Mouse (Mus musculus) midbrain, embryonic 14.5 days (tissue): Measurements from ENCODE around the gene Naglu. TPM values are rescaled to one million over a fixed set of nuclear protein-coding genes. Genes with fewer than 3 reads are reported as not detected.

Experiments
- ATAC-seq: fragments of 200-750 bp; cut with Nextera tagmentation; 2 replicates; pipeline ENCODE4 v1.8.0; 2017; ENCODE audit warnings: moderate number of reproducible peaks, moderate library complexity; ENCODE audit not compliant: low FRiP score, low TSS enrichment
- DNase-seq: peaks from one replicate; pipeline ENCODE4 v3.0.0-alpha.2; 2015
- H3K27ac ChIP-seq: fragments of 300-500 bp; sonication (generic); replicated peaks from 2 replicates; pipeline ENCODE4 v1.5.1; 2014; ENCODE audit warnings: mild to moderate bottlenecking, low read depth, low read length, moderate library complexity
- H3K27me3 ChIP-seq: fragments of 300-500 bp; sonication (generic); 2 replicates; pipeline ENCODE4 v1.6.1; 2014; ENCODE audit warnings: low read length, control low read depth, mixed read lengths; ENCODE audit not compliant: control insufficient read depth, insufficient read depth
- H3K36me3 ChIP-seq: fragments of 300-500 bp; sonication (generic); 2 replicates; pipeline ENCODE4 v1.6.1; 2014; ENCODE audit warnings: low read length, control low read depth; ENCODE audit not compliant: control insufficient read depth, insufficient read depth
- H3K4me1 ChIP-seq: fragments of 300-500 bp; sonication (generic); 2 replicates; pipeline ENCODE4 v1.6.1; 2014; ENCODE audit warnings: mild to moderate bottlenecking, antibody characterized with exemption, low read length, control low read depth; ENCODE audit not compliant: control insufficient read depth, insufficient read depth
- H3K4me2 ChIP-seq: fragments of 300-500 bp; sonication (generic); 2 replicates; pipeline ENCODE4 v1.6.1; 2014; ENCODE audit warnings: mild to moderate bottlenecking, low read length, moderate library complexity
- H3K4me3 ChIP-seq: fragments of 300-500 bp; sonication (generic); replicated peaks from 2 replicates; pipeline ENCODE4 v1.5.1; 2014; ENCODE audit warnings: low read depth, low read length
- H3K9ac ChIP-seq: fragments of 300-500 bp; sonication (generic); replicated peaks from 2 replicates; pipeline ENCODE4 v1.6.1; 2014; ENCODE audit warnings: mild to moderate bottlenecking, low read length, moderate library complexity
- H3K9me3 ChIP-seq: fragments of 300-500 bp; sonication (generic); 2 replicates; pipeline ENCODE4 v1.6.1; 2016; ENCODE audit warnings: low read length, control low read depth, mixed read lengths; ENCODE audit not compliant: control insufficient read depth
- WGBS: fragments of 180-500 bp; shearing (Covaris S2); extraction: QIAGEN DNeasy Blood & Tissue Kit; methylation state at CpG from one replicate; pipeline ENCODE4 v1.1.7; 2014; 5-methylcytosine and 5-hydroxymethylcytosine counted together
- polyA plus RNA-seq: library from polyadenylated mRNA; unstranded; fragments of >200 nt; fragmentation: Nextera tagmentation; extraction: Ambion mirVana; gene quantifications from 2 replicates; pipeline ENCODE4 v1.2.1, GENCODE M21; 2014

The Naglu gene
- polyA plus RNA-seq, 1 experiment from 2014 or later, result 9.5 TPM

DNA sequence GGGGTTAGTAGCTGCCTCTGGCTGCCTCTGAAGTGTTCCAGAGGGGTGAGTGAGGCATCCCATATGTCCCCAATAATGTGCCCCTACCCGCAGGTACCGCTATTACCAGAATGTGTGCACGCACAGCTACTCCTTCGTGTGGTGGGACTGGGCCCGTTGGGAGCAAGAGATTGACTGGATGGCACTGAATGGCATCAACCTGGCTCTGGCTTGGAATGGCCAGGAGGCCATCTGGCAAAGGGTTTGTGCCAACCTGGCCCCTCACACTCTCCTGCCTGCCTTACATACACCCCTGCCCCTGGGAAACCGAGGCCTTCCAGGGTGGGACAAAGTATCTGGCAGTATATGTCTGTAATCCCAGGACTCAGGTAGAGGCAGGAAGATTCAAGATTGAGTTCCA, 1.2 kb downstream of the Naglu start:
- Histone ChIP-seq H3K9ac (no peak overlapping the region), H3K27me3 (no peaks in the 10 kb centered on the region), H3K27ac (no peak overlapping the region), H3K4me3 (peak overlapping the region; percentile 79; the same call in 1 of the 2 replicates), H3K4me1 (peaks cover 6% of the 10 kb centered on the region; the same call in 1 of the 2 replicates), H3K4me2 (peak overlapping the region; percentile 95), H3K9me3 (no peaks in the 10 kb centered on the region), H3K36me3 (no peaks in the 10 kb centered on the region)
- DNase-seq (no peak), ATAC-seq (no peak)
- WGBS, result 75% methylated on average over 6 of the region's 6 CpGs

DNA sequence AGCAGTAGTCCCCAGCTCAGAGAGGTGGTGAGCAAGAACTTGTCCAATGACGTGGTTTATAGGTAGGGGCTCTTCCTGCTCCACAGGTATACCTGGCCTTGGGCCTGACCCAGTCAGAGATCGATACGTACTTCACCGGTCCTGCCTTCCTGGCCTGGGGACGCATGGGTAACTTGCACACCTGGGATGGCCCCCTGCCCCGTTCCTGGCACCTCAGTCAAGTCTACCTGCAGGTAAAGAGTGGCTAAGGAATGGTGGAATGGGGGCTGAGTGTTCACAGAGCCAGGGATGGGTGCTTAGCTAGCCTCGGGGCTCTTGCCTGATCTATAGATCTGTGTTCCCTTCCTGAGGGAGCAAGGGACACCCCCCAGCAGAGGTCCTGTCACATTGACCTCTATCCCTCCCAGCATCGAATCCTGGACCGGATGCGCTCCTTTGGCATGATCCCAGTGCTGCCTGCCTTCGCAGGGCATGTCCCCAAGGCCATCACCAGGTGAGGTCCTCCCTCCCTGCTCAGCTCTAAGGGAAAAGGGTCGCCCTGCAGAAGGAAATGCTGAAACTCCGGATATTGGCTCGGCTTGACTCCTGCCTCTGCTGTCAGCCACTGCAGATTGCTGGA, 2.1 kb downstream of the Naglu start:
- Histone ChIP-seq H3K9ac (no peak overlapping the region), H3K4me3 (no peak overlapping the region), H3K36me3 (no peaks in the 10 kb centered on the region), H3K4me2 (no peak overlapping the region), H3K27me3 (no peaks in the 10 kb centered on the region), H3K4me1 (peaks cover 6% of the 10 kb centered on the region; the same call in 1 of the 2 replicates), H3K9me3 (no peaks in the 10 kb centered on the region), H3K27ac (no peak overlapping the region)
- DNase-seq (no peak), ATAC-seq (no peak)
- WGBS, result 67% methylated on average over 14 of the region's 14 CpGs

DNA sequence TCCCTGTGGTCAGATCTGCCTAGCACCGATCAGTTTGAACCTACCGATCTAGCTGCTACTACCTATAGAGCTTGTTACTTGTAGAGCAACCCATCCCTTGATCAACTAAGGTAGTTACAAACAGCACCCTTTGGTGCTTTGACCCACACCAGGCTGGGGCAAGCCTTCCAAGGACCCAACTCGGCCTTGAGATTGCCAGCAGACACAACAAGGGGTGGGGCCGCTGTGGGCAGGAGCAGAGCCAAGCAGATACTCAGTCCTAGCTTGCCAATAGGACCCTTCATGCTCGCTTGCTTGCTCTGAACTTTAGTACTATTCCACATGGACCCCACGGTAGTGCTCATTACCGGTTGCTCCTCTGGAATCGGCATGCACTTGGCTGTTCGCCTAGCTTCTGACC, 8.3 kb downstream of the Naglu start, which contains the start of gene Hsd17b1:
Gene Hsd17b1, plus strand, starts transcription at position 291 of the 400 bp plus-strand sequence.
- Histone ChIP-seq H3K4me2 (no peak within 1 kb of the TSS), H3K27me3 (peaks cover 39% of the 10 kb centered on the region), H3K9ac (no peak within 1 kb of the TSS), H3K4me3 (no peak within 1 kb of the TSS), H3K4me1 (peaks cover 10% of the 10 kb centered on the region), H3K36me3 (no peaks in the 10 kb centered on the region), H3K9me3 (no peaks in the 10 kb centered on the region), H3K27ac (no peak within 1 kb of the TSS)
- 64% methylated on average over 9 of the region's 9 CpGs for WGBS
- ATAC-seq (no peak), DNase-seq (no peak)

- no peak overlapping the region for H3K4me3 ChIP-seq
- peaks cover 39% of the 10 kb centered on the region for H3K27me3 ChIP-seq
- DNase-seq (no peak), ATAC-seq (no peak)
- H3K36me3 ChIP-seq, result peaks cover 2% of the 10 kb centered on the region; the same call in 1 of the 2 replicates
- H3K9me3 ChIP-seq, result no peaks in the 10 kb centered on the region
- peaks cover 14% of the 10 kb centered on the region for H3K4me1 ChIP-seq
- H3K9ac ChIP-seq, result no peak overlapping the region
- WGBS, result 4% methylated on average over 27 of the region's 27 CpGs
- no peak overlapping the region for H3K27ac ChIP-seq
- no peak overlapping the region for H3K4me2 ChIP-seq
These were observed 9.9 kb downstream of the Naglu start for GRCm38 (mm10) chr11:101079746-101080145.

DNA sequence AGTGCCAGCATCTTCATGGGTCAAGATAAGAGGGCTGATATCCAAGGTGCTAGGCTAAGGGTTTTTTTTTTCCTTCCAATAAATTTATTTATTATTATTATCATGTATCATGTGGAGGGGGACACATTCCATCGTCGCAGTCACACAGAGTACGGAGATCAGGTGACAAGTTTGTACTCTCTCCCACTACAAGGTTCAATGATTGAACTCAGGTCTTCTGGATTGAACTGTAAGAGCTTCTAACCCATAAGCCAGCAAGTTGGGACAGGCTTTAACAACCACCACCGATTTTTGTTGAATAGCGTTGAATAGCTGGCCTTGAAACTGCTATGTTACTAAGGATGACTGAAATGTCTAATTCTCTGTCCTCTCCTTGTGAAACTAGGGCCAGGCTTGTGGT, 10.6 kb downstream of the Naglu start:
- Histone ChIP-seq H3K9me3 (no peaks in the 10 kb centered on the region), H3K27ac (no peak overlapping the region)
- WGBS, result 58% methylated on average over 5 of the region's 5 CpGs

GRCm38 (mm10) chr11:101081659-101082058, 11.8 kb downstream of the Naglu start:
- peak overlapping the region; percentile 84 for H3K9ac ChIP-seq
- peaks cover 10% of the 10 kb centered on the region; the same call in 1 of the 2 replicates for H3K36me3 ChIP-seq
- ATAC-seq (no peak), DNase-seq (no peak)
- peak overlapping the region; percentile 100 for H3K4me2 ChIP-seq
- peak overlapping the region; percentile 89 for H3K27ac ChIP-seq
- H3K9me3 ChIP-seq, result no peaks in the 10 kb centered on the region
- peak overlapping the region; percentile 68 for H3K4me3 ChIP-seq
- peaks cover 23% of the 10 kb centered on the region for H3K4me1 ChIP-seq
- H3K27me3 ChIP-seq, result peaks cover 39% of the 10 kb centered on the region
- WGBS, result 7% methylated on average over 10 of the region's 10 CpGs

More for the DNA sequence above, 10.6 kb downstream of the Naglu start:
- no peak overlapping the region for H3K4me3 ChIP-seq
- DNase-seq (no peak), ATAC-seq (no peak)
- peaks cover 14% of the 10 kb centered on the region for H3K4me1 ChIP-seq
- H3K27me3 ChIP-seq, result peaks cover 39% of the 10 kb centered on the region
- H3K9ac ChIP-seq, result no peak overlapping the region
- peaks cover 6% of the 10 kb centered on the region; the same call in 1 of the 2 replicates for H3K36me3 ChIP-seq
- no peak overlapping the region for H3K4me2 ChIP-seq

GRCm38 (mm10) chr11:101082208-101083082, 12.6 kb downstream of the Naglu start, which contains the start of gene Coasy:
TSS of gene Coasy (plus strand) at chr11:101082565.
- peak within 1 kb of the TSS; percentile 89 for H3K27ac ChIP-seq
- no peaks in the 10 kb centered on the region for H3K9me3 ChIP-seq
- whole genome bisulfite sequencing, result under 1% methylated on average over 51 of the region's 51 CpGs
- peak within 1 kb of the TSS; percentile 84 for H3K9ac ChIP-seq
- H3K4me3 ChIP-seq, result peak within 1 kb of the TSS; percentile 68
- peak; percentile 94 for DNase-seq
- peaks cover 25% of the 10 kb centered on the region for H3K4me1 ChIP-seq
- ATAC-seq, result peak; percentile 86
- H3K27me3 ChIP-seq, result peaks cover 38% of the 10 kb centered on the region
- H3K36me3 ChIP-seq, result peaks cover 10% of the 10 kb centered on the region; the same call in 1 of the 2 replicates
- peak within 1 kb of the TSS; percentile 100 for H3K4me2 ChIP-seq

GRCm38 (mm10) chr11:101083083-101083697, 13.4 kb downstream of the Naglu start:
- ATAC-seq (no peak; the same call in 1 of the 2 replicates), DNase-seq (no peak)
- Histone ChIP-seq H3K4me2 (peak overlapping the region; percentile 100), H3K4me3 (peak overlapping the region; percentile 68), H3K27ac (peak overlapping the region; percentile 89), H3K4me1 (peaks cover 32% of the 10 kb centered on the region), H3K27me3 (peaks cover 31% of the 10 kb centered on the region), H3K9ac (peak overlapping the region; percentile 84), H3K9me3 (no peaks in the 10 kb centered on the region), H3K36me3 (peaks cover 10% of the 10 kb centered on the region)
- 37% methylated on average over 19 of the region's 19 CpGs for WGBS
